Mouse (Mus musculus): Measurements from ENCODE around the gene Ddx42. TPM values are rescaled to one million over a fixed set of nuclear protein-coding genes. Genes with fewer than 3 reads are reported as not detected.
A peak's percentile ranks its signal among the peaks of the same experiment; 100 is the strongest.

The Ddx42 gene
- polyA plus RNA-seq, 1 experiment from 2014 or later: 58.1 TPM

- Histone ChIP-seq H3K4me1 (peaks cover 19% of the 10 kb centered on the region), H3K9ac (peak overlapping the region; percentile 71), H3K36me3 (peaks cover 39% of the 10 kb centered on the region), H3K9me3 (no peaks in the 10 kb centered on the region), H3K4me3 (replicated peaks) (peak overlapping the region; percentile 82), H3K4me2 (peak overlapping the region; percentile 62), H3K27me3 (replicated peaks) (no peaks in the 10 kb centered on the region), H3K27ac (no peak overlapping the region)
- no peak for ATAC-seq (ENCODE audit: insufficient read depth, low FRiP score, low read depth)
- WGBS: 55% methylated on average over 5 of the region's 5 CpGs
Measured at GRCm38 (mm10) chr11:106256775-106257174, 40.0 kb downstream of the Ddx42 start.

DNA sequence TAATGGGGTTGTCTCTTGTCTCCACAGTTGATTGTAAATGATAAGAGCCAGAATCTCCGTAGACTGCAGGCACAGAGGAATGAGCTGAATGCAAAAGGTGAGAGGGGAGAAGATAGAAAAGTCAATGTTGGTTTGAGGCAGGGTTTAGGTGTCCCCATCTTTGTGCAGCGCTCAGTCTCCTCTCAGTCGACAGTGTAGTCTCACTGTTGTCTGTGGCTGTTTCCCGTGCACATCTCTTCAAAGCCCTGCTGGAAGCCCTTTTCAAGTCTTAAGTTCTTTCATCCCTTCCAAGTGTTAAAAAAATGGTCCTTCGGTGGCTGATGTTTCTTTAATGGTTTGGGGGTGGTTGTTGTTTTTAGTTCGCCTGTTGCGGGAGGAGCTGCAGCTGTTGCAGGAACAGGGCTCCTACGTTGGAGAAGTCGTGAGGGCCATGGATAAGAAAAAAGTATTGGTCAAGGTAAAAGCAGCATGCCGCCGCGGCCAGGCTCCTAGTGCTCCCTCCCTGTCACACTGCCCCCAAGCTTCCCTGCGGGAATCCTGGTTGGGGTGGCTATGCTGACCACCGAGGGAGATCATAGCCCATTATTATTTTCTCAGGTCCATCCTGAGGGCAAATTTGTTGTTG is 44.2 kb downstream of the Ddx42 start:
- H3K4me1 ChIP-seq: peaks cover 12% of the 10 kb centered on the region
- H3K9ac ChIP-seq: no peak overlapping the region
- peaks cover 63% of the 10 kb centered on the region for H3K36me3 ChIP-seq
- ATAC-seq (ENCODE audit: insufficient read depth, low FRiP score, low read depth): no peak
- no peak overlapping the region for H3K4me2 ChIP-seq
- H3K27me3 ChIP-seq (replicated peaks): no peaks in the 10 kb centered on the region
- H3K9me3 ChIP-seq: no peaks in the 10 kb centered on the region
- no peak overlapping the region for H3K4me3 ChIP-seq (replicated peaks)
- no peak overlapping the region for H3K27ac ChIP-seq
- WGBS: 75% methylated on average over 14 of the region's 14 CpGs

DNA sequence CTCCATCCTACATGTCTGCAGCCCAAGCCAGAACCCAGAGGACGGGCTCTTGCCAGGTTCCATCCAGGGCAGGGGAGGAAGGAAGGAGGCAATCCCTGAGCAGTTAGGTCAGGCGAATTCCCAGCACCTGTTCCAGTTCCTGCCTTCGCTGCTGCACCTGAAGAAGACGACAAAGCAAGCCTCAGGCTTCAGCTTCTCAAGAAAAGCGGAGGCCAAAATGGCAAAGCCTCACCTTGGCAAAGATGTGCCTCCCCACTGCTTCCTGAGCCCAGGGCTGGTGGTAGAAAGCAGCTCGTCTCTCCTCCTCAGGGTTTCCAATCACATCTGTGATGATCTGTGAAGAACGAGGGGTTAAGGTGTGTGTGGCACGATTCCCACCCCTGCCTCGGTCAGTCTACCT is 47.2 kb downstream of the Ddx42 start:
- no peak for ATAC-seq (ENCODE audit: insufficient read depth, low FRiP score, low read depth)

GRCm38 (mm10) chr11:106264988-106265387 is 48.3 kb downstream of the Ddx42 start:
- Histone ChIP-seq H3K27me3 (replicated peaks) (no peaks in the 10 kb centered on the region), H3K27ac (no peak overlapping the region), H3K4me2 (no peak overlapping the region), H3K9me3 (no peaks in the 10 kb centered on the region), H3K9ac (no peak overlapping the region), H3K36me3 (peaks cover 63% of the 10 kb centered on the region), H3K4me1 (peaks cover 28% of the 10 kb centered on the region), H3K4me3 (replicated peaks) (no peak overlapping the region)
- no peak for ATAC-seq (ENCODE audit: insufficient read depth, low FRiP score, low read depth)
- 83% methylated on average over 15 of the region's 15 CpGs for WGBS

More for the DNA sequence above, 47.2 kb downstream of the Ddx42 start:
- no peak overlapping the region for H3K4me3 ChIP-seq (replicated peaks)
- peaks cover 21% of the 10 kb centered on the region for H3K4me1 ChIP-seq
- H3K9me3 ChIP-seq: no peaks in the 10 kb centered on the region
- H3K4me2 ChIP-seq: no peak overlapping the region
- H3K27ac ChIP-seq: no peak overlapping the region
- peaks cover 68% of the 10 kb centered on the region for H3K36me3 ChIP-seq
- no peaks in the 10 kb centered on the region for H3K27me3 ChIP-seq (replicated peaks)
- H3K9ac ChIP-seq: no peak overlapping the region
- 88% methylated on average over 9 of the region's 9 CpGs for WGBS

GRCm38 (mm10) chr11:106265570-106265969 is 48.8 kb downstream of the Ddx42 start:
- H3K36me3 ChIP-seq: peaks cover 64% of the 10 kb centered on the region
- no peak overlapping the region for H3K4me3 ChIP-seq (replicated peaks)
- no peaks in the 10 kb centered on the region for H3K27me3 ChIP-seq (replicated peaks)
- ATAC-seq (ENCODE audit: insufficient read depth, low FRiP score, low read depth): no peak
- H3K9me3 ChIP-seq: no peaks in the 10 kb centered on the region
- no peak overlapping the region for H3K9ac ChIP-seq
- H3K27ac ChIP-seq: no peak overlapping the region
- H3K4me2 ChIP-seq: no peak overlapping the region
- H3K4me1 ChIP-seq: peaks cover 34% of the 10 kb centered on the region
- WGBS: 92% methylated on average over 4 of the region's 4 CpGs

DNA sequence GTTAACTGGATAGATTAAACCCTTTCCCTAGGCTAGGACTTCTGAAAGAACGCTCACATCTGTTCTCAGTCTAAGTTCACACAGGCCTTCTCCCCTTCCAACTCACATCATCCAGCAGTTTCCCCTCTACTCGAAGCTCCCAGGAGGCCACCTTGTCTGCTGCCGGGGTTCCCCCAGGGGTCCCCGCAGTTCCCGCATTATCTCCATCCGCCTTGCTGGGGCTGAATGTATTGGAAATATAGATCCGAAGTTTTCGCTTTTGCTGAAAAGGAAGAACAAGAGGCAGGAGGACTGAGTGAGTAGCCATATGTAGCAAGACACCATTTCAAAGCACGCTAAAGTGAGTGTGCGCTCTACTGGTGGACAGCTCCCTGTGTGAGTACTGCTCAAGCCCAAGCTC is 49.7 kb downstream of the Ddx42 start:
- Histone ChIP-seq H3K36me3 (peaks cover 60% of the 10 kb centered on the region), H3K4me3 (replicated peaks) (no peak overlapping the region), H3K27me3 (replicated peaks) (no peaks in the 10 kb centered on the region), H3K27ac (no peak overlapping the region), H3K9me3 (no peaks in the 10 kb centered on the region), H3K9ac (no peak overlapping the region), H3K4me2 (no peak overlapping the region), H3K4me1 (peaks cover 41% of the 10 kb centered on the region)
- ATAC-seq (ENCODE audit: insufficient read depth, low FRiP score, low read depth): no peak
- WGBS: 92% methylated on average over 10 of the region's 10 CpGs

- Histone ChIP-seq H3K27me3 (replicated peaks) (no peaks in the 10 kb centered on the region), H3K27ac (peak overlapping the region; percentile 93), H3K4me2 (peak overlapping the region; percentile 47), H3K4me1 (peaks cover 42% of the 10 kb centered on the region), H3K9me3 (no peaks in the 10 kb centered on the region), H3K9ac (no peak overlapping the region), H3K36me3 (peaks cover 51% of the 10 kb centered on the region), H3K4me3 (replicated peaks) (peak overlapping the region; percentile 4; the same call in 1 of the 2 replicates)
- ATAC-seq (ENCODE audit: insufficient read depth, low FRiP score, low read depth): 0 out of 2 replicates have a peak, but pooled peaks have one; percentile 27
- WGBS: 52% methylated on average over 15 of the region's 15 CpGs
Measured at GRCm38 (mm10) chr11:106267311-106267852, 50.7 kb downstream of the Ddx42 start.

- ATAC-seq (ENCODE audit: insufficient read depth, low FRiP score, low read depth): no peak
- Histone ChIP-seq H3K27me3 (replicated peaks) (no peaks in the 10 kb centered on the region), H3K4me2 (peak overlapping the region; percentile 47), H3K9me3 (no peaks in the 10 kb centered on the region), H3K4me3 (replicated peaks) (peak overlapping the region; percentile 4; the same call in 1 of the 2 replicates), H3K36me3 (peaks cover 46% of the 10 kb centered on the region), H3K4me1 (peaks cover 42% of the 10 kb centered on the region), H3K9ac (no peak overlapping the region), H3K27ac (peak overlapping the region; percentile 93)
- WGBS: 54% methylated on average over 5 of the region's 5 CpGs
Measured at GRCm38 (mm10) chr11:106267871-106268270, 51.1 kb downstream of the Ddx42 start.

- WGBS: 15% methylated on average over 8 of the region's 8 CpGs
- no peaks in the 10 kb centered on the region for H3K9me3 ChIP-seq
- H3K4me1 ChIP-seq: peaks cover 44% of the 10 kb centered on the region
- no peaks in the 10 kb centered on the region for H3K27me3 ChIP-seq (replicated peaks)
- peak overlapping the region; percentile 93 for H3K27ac ChIP-seq
- peak overlapping the region; percentile 14; the same call in 1 of the 2 replicates for H3K4me3 ChIP-seq (replicated peaks)
- peaks cover 40% of the 10 kb centered on the region for H3K36me3 ChIP-seq
- no peak overlapping the region for H3K9ac ChIP-seq
- no peak for ATAC-seq (ENCODE audit: insufficient read depth, low FRiP score, low read depth)
- H3K4me2 ChIP-seq: peak overlapping the region; percentile 47
Measured at GRCm38 (mm10) chr11:106268326-106269059, 51.8 kb downstream of the Ddx42 start.

DNA sequence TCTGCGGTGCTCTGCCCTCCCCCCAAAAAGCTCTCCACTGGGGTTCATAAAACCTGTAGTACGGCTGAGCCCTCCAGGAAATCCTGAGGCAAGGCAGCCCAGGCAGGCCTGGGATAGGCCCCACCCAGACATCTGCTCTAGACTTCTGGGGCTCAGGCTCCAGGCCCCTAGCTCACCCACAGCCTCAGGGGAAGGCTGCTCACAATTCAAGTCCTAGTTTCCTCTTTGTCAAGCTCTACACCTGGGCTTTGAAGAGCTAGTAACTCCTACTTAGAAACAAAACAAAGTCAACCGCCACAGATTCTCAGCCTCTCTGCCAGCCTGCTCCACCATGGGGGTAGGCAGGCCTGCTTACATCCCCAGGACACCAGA is 52.3 kb downstream of the Ddx42 start:
- Histone ChIP-seq H3K9me3 (no peaks in the 10 kb centered on the region), H3K27me3 (replicated peaks) (no peaks in the 10 kb centered on the region), H3K4me2 (peak overlapping the region; percentile 47), H3K4me1 (peaks cover 49% of the 10 kb centered on the region), H3K9ac (no peak overlapping the region), H3K27ac (peak overlapping the region; percentile 93), H3K36me3 (peaks cover 35% of the 10 kb centered on the region), H3K4me3 (replicated peaks) (peak overlapping the region; percentile 14; the same call in 1 of the 2 replicates)
- 14% methylated on average over 3 of the region's 3 CpGs for WGBS
- ATAC-seq (ENCODE audit: insufficient read depth, low FRiP score, low read depth): no peak

- H3K4me1 ChIP-seq: peaks cover 65% of the 10 kb centered on the region
Measured at GRCm38 (mm10) chr11:106271131-106271793, 54.5 kb downstream of the Ddx42 start.

More at GRCm38 (mm10) chr11:106271131-106271793, 54.5 kb downstream of the Ddx42 start:
- peak overlapping the region; percentile 94 for H3K27ac ChIP-seq
- H3K36me3 ChIP-seq: peaks cover 13% of the 10 kb centered on the region
- no peaks in the 10 kb centered on the region for H3K9me3 ChIP-seq
- no peaks in the 10 kb centered on the region for H3K27me3 ChIP-seq (replicated peaks)
- no peak for ATAC-seq (ENCODE audit: insufficient read depth, low FRiP score, low read depth)
- peak overlapping the region; percentile 83 for H3K4me3 ChIP-seq (replicated peaks)
- H3K9ac ChIP-seq: peak overlapping the region; percentile 100; the same call in 1 of the 2 replicates
- H3K4me2 ChIP-seq: peak overlapping the region; percentile 86
- WGBS: 17% methylated on average over 5 of the region's 5 CpGs
